8 mouse cellular contexts compared by ENCODE assay signal in genomic region chr10:81173132-81173531, GRCm38 (mm10). TPM values are rescaled to one million over a fixed set of nuclear protein-coding genes. Genes with fewer than 3 reads are reported as not detected.
A peak's percentile ranks its signal among the peaks of the same experiment; 100 is the strongest.
DNase-seq lines count a peak whose midpoint lies in the region; ATAC-seq and TF ChIP-seq lines count a peak whose summit lies in the region.

No protein-coding gene starts in this region.

- H3K36me3 ChIP-seq in intestine, embryonic 16.5 days (ENCODE audit: control insufficient read depth, insufficient read depth, low read length): peaks cover 6% of the 10 kb centered on the region
- peaks cover 8% of the 10 kb centered on the region for H3K36me3 ChIP-seq in limb, embryonic 13.5 days
- H3K36me3 ChIP-seq in midbrain, embryonic 13.5 days: peaks cover 8% of the 10 kb centered on the region
- peaks cover 9% of the 10 kb centered on the region for H3K36me3 ChIP-seq in small intestine, adult 2 months (ENCODE audit: control insufficient read depth, insufficient read depth, low read length)

- 0 out of 2 replicates have a peak overlapping the region, but pooled peaks have one; percentile 2 for H3K4me3 ChIP-seq in intestine, embryonic 16.5 days (ENCODE audit: low read length)
- peak overlapping the region; percentile 13 for H3K4me3 ChIP-seq in limb, embryonic 13.5 days
- peak overlapping the region; percentile 14; the same call in 1 of the 2 replicates for H3K4me3 ChIP-seq in midbrain, embryonic 13.5 days (replicated peaks)
- peak overlapping the region; percentile 36 for H3K4me3 ChIP-seq in small intestine, adult 2 months (ENCODE audit: low read depth, low read length)

- TF ChIP-seq POLR2A in small intestine, adult 2 months (IDR thresholded peaks at IDR 0.05; ENCODE audit: low read depth, low read length): no peak

- DNase-seq in urinary bladder, adult 18-20 months (ENCODE audit: low spot score in 2 of 2): peak; percentile 69 to 74
- no peak for DNase-seq in urinary bladder, postnatal 10 days (ENCODE audit: low spot score)
- DNase-seq in embryo, embryonic 11.5 days (ENCODE audit: low read depth, low spot score): peak; percentile 76

- no peaks in the 10 kb centered on the region for H3K9me3 ChIP-seq in intestine, embryonic 16.5 days (ENCODE audit: control insufficient read depth, low read length)
- no peaks in the 10 kb centered on the region for H3K9me3 ChIP-seq in limb, embryonic 13.5 days
- H3K9me3 ChIP-seq in midbrain, embryonic 13.5 days: no peaks in the 10 kb centered on the region

- peak overlapping the region; percentile 51 for H3K9ac ChIP-seq in intestine, embryonic 16.5 days (ENCODE audit: low read depth, low read length)
- H3K9ac ChIP-seq in limb, embryonic 13.5 days: peak overlapping the region; percentile 48
- peak overlapping the region; percentile 51; the same call in 1 of the 2 replicates for H3K9ac ChIP-seq in midbrain, embryonic 13.5 days (replicated peaks)

- H3K4me2 ChIP-seq in intestine, embryonic 16.5 days (ENCODE audit: low read depth, low read length): peak overlapping the region; percentile 42
- peak overlapping the region; percentile 53 for H3K4me2 ChIP-seq in limb, embryonic 13.5 days (replicated peaks)
- peak overlapping the region; percentile 67 for H3K4me2 ChIP-seq in midbrain, embryonic 13.5 days (replicated peaks)

- peak; percentile 82 for TF ChIP-seq CTCF in small intestine, adult 2 months (IDR thresholded peaks at IDR 0.05; ENCODE audit: extremely low read depth, insufficient read length, insufficient replicate concordance, low read depth, low read length)

- 3% methylated on average over 21 of the region's 21 CpGs for WGBS in intestine, embryonic 16.5 days
- 4% methylated on average over 21 of the region's 21 CpGs for WGBS in limb, embryonic 13.5 days
- 3% methylated on average over 21 of the region's 21 CpGs for WGBS in midbrain, embryonic 13.5 days
- 5% methylated on average over 21 of the region's 21 CpGs for WGBS in small intestine, adult 2 months

- peaks cover 37% of the 10 kb centered on the region for H3K4me1 ChIP-seq in intestine, embryonic 16.5 days (ENCODE audit: control insufficient read depth, insufficient read depth, low read length)
- peaks cover 41% of the 10 kb centered on the region for H3K4me1 ChIP-seq in limb, embryonic 13.5 days
- H3K4me1 ChIP-seq in midbrain, embryonic 13.5 days (replicated peaks): peaks cover 55% of the 10 kb centered on the region
- peaks cover 18% of the 10 kb centered on the region for H3K4me1 ChIP-seq in small intestine, adult 2 months (ENCODE audit: control insufficient read depth, insufficient read depth, insufficient read length, low read length)

- ATAC-seq in granulocyte monocyte progenitor cell, adult 5-6 weeks (replicated peaks; ENCODE audit: poor library complexity, severe bottlenecking): peak; percentile 31
- ATAC-seq in intestine, embryonic 16.5 days: peak; percentile 16
- no peak for ATAC-seq in limb, embryonic 13.5 days (ENCODE audit: low FRiP score, low read depth)
- ATAC-seq in midbrain, embryonic 13.5 days: peak; percentile 19

- peak overlapping the region; percentile 75 for H3K27ac ChIP-seq in intestine, embryonic 16.5 days (ENCODE audit: low read length)
- peak overlapping the region; percentile 84 for H3K27ac ChIP-seq in limb, embryonic 13.5 days
- H3K27ac ChIP-seq in midbrain, embryonic 13.5 days: peak overlapping the region; percentile 96
- peak overlapping the region; percentile 63 for H3K27ac ChIP-seq in small intestine, adult 2 months (ENCODE audit: insufficient read depth, low read depth, low read length)

- no peaks in the 10 kb centered on the region for H3K27me3 ChIP-seq in intestine, embryonic 16.5 days (replicated peaks; ENCODE audit: control insufficient read depth, insufficient read depth, low read length)
- no peaks in the 10 kb centered on the region for H3K27me3 ChIP-seq in limb, embryonic 13.5 days
- no peaks in the 10 kb centered on the region for H3K27me3 ChIP-seq in midbrain, embryonic 13.5 days
- H3K27me3 ChIP-seq in small intestine, adult 2 months (ENCODE audit: control insufficient read depth, insufficient read depth, low read length): no peaks in the 10 kb centered on the region

RNA-seq across cellular contexts. Expression of gene Eef2, which starts 3.3 kb away (rescaled TPM):
- 843 and 1,029 TPM in 2 replicates for total RNA-seq in granulocyte monocyte progenitor cell, adult 5-6 weeks (2014; fragmentation: Nextera tagmentation)
- 1,504 and 1,576 TPM in 2 replicates for total RNA-seq in granulocyte monocyte progenitor cell, adult 5-6 weeks (2017)
- polyA plus RNA-seq in intestine, embryonic 16.5 days (2015; fragmentation: Nextera tagmentation; extraction: Ambion mirVana): 526 and 531 TPM in 2 replicates
- polyA plus RNA-seq in limb, embryonic 13.5 days (2015; fragmentation: Nextera tagmentation; extraction: Ambion mirVana): 577 and 592 TPM in 2 replicates
- 565 and 579 TPM in 2 replicates for polyA plus RNA-seq in midbrain, embryonic 13.5 days (2015; fragmentation: Nextera tagmentation; extraction: Ambion mirVana)
- 755 and 1,606 TPM in 2 replicates for polyA plus RNA-seq in small intestine, adult 2 months (2012; rRNA removed)

RNA-seq across cellular contexts. Expression of gene Pias4, which starts 5.4 kb away (rescaled TPM):
- 6.3 and 22.9 TPM in 2 replicates for total RNA-seq in granulocyte monocyte progenitor cell, adult 5-6 weeks (2014; fragmentation: Nextera tagmentation)
- total RNA-seq in granulocyte monocyte progenitor cell, adult 5-6 weeks (2017): 7.8 and 8.1 TPM in 2 replicates
- polyA plus RNA-seq in intestine, embryonic 16.5 days (2015; fragmentation: Nextera tagmentation; extraction: Ambion mirVana): 52.5 and 54.4 TPM in 2 replicates
- 62.2 and 62.3 TPM in 2 replicates for polyA plus RNA-seq in limb, embryonic 13.5 days (2015; fragmentation: Nextera tagmentation; extraction: Ambion mirVana)
- 60.0 and 60.9 TPM in 2 replicates for polyA plus RNA-seq in midbrain, embryonic 13.5 days (2015; fragmentation: Nextera tagmentation; extraction: Ambion mirVana)
- 29.1 and 53.3 TPM in 2 replicates for polyA plus RNA-seq in small intestine, adult 2 months (2012; rRNA removed)

RNA-seq across cellular contexts. Expression of gene Dapk3, which starts 9.7 kb away (rescaled TPM):
- total RNA-seq in granulocyte monocyte progenitor cell, adult 5-6 weeks (2014; fragmentation: Nextera tagmentation): 25.7 and 40.8 TPM in 2 replicates
- 20.5 and 33.0 TPM in 2 replicates for total RNA-seq in granulocyte monocyte progenitor cell, adult 5-6 weeks (2017)
- 15.4 and 47.6 TPM in 2 replicates for polyA plus RNA-seq in intestine, embryonic 16.5 days (2015; fragmentation: Nextera tagmentation; extraction: Ambion mirVana)
- polyA plus RNA-seq in limb, embryonic 13.5 days (2015; fragmentation: Nextera tagmentation; extraction: Ambion mirVana): 53.4 and 53.7 TPM in 2 replicates
- 48.4 and 67.3 TPM in 2 replicates for polyA plus RNA-seq in midbrain, embryonic 13.5 days (2015; fragmentation: Nextera tagmentation; extraction: Ambion mirVana)
- 102 and 228 TPM in 2 replicates for polyA plus RNA-seq in small intestine, adult 2 months (2012; rRNA removed)

RNA-seq across cellular contexts. Expression of gene 4930442H23Rik, which starts 10.5 kb away (rescaled TPM):
- total RNA-seq in granulocyte monocyte progenitor cell, adult 5-6 weeks (2014; fragmentation: Nextera tagmentation): not detected in 2 replicates
- total RNA-seq in granulocyte monocyte progenitor cell, adult 5-6 weeks (2017): not detected in 2 replicates
- not detected in 2 replicates for polyA plus RNA-seq in intestine, embryonic 16.5 days (2015; fragmentation: Nextera tagmentation; extraction: Ambion mirVana)
- not detected in 2 replicates for polyA plus RNA-seq in limb, embryonic 13.5 days (2015; fragmentation: Nextera tagmentation; extraction: Ambion mirVana)
- 0.12 and 0.15 TPM in 2 replicates for polyA plus RNA-seq in midbrain, embryonic 13.5 days (2015; fragmentation: Nextera tagmentation; extraction: Ambion mirVana)
- polyA plus RNA-seq in small intestine, adult 2 months (2012; rRNA removed): not detected in 2 replicates

RNA-seq across cellular contexts. Expression of gene Nmrk2, which starts 28.7 kb away (rescaled TPM):
- total RNA-seq in granulocyte monocyte progenitor cell, adult 5-6 weeks (2014; fragmentation: Nextera tagmentation): not detected in 2 replicates
- not detected in 2 replicates for total RNA-seq in granulocyte monocyte progenitor cell, adult 5-6 weeks (2017)
- 0.17 TPM in 1 of 2 replicates, not detected in the other for polyA plus RNA-seq in intestine, embryonic 16.5 days (2015; fragmentation: Nextera tagmentation; extraction: Ambion mirVana)
- 0.18 and 0.26 TPM in 2 replicates for polyA plus RNA-seq in limb, embryonic 13.5 days (2015; fragmentation: Nextera tagmentation; extraction: Ambion mirVana)
- 0.16 TPM in 1 of 2 replicates, not detected in the other for polyA plus RNA-seq in midbrain, embryonic 13.5 days (2015; fragmentation: Nextera tagmentation; extraction: Ambion mirVana)
- polyA plus RNA-seq in small intestine, adult 2 months (2012; rRNA removed): not detected in 2 replicates
